Mouse (Mus musculus): ENCODE measurements around the gene Nelfb. TPM values are rescaled to one million over a fixed set of nuclear protein-coding genes. Genes with fewer than 3 reads are reported as not detected.

The Nelfb gene
- polyA plus RNA-seq, 1 experiment from 2014 or later = 74.4 TPM

GRCm38 (mm10) chr2:25195211-25196156 is 15.8 kb downstream of the Nelfb start:
- peak overlapping the region; percentile 62; the same call in 1 of the 2 replicates for H3K27ac ChIP-seq (ENCODE audit: poor library complexity, severe bottlenecking)
- peaks cover 42% of the 10 kb centered on the region for H3K4me1 ChIP-seq (replicated peaks)
- no peaks in the 10 kb centered on the region for H3K9me3 ChIP-seq (replicated peaks)
- 14% methylated on average over 55 of the region's 55 CpGs for WGBS
- no peak for ATAC-seq (ENCODE audit: insufficient number of reproducible peaks, low FRiP score)
- peak overlapping the region; percentile 72 for H3K4me2 ChIP-seq
- peaks cover 17% of the 10 kb centered on the region for H3K27me3 ChIP-seq (replicated peaks)
- peak overlapping the region; percentile 59 for H3K9ac ChIP-seq
- H3K36me3 ChIP-seq = peaks cover 19% of the 10 kb centered on the region
- peak overlapping the region; percentile 40 for H3K4me3 ChIP-seq

DNA sequence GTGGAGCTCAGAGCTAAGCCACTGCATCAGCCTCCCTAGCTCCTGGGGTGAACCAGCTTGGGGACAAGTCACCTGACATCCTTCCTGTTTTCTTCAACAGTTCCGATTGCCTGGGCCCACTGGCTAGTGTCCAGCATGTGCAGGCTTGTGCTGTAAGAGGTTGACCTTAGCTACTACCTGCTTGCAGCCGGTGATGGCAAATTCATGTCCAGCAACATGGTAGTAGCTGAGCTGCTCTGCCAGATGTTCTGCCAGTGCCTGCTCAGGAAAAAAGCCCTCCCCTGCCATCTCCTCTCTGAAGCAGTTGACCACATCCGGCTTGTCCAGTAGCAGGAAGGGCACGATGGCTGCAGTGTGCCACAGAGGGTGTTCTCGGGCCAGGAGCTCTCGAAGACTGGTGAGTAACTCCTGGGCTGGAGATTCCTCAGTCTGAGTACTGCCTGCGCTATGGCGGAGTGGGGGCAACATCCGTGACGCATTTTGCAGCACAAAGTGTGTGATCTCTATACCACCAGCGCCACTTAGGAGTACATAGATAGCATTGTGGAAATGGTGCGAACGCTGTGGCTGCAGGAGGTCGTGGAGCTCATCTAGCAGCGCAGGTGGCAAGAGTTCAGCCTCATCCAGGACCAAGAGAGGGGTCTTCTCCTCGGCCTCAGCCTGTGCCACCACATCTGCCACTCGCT is 16.7 kb downstream of the Nelfb start:
- Histone ChIP-seq H3K4me2 (peak overlapping the region; percentile 72), H3K4me1 (replicated peaks) (peaks cover 42% of the 10 kb centered on the region), H3K36me3 (peaks cover 10% of the 10 kb centered on the region), H3K9ac (peak overlapping the region; percentile 59; the same call in 1 of the 2 replicates), H3K4me3 (peak overlapping the region; percentile 40), H3K27me3 (replicated peaks) (peaks cover 17% of the 10 kb centered on the region), H3K9me3 (replicated peaks) (no peaks in the 10 kb centered on the region), H3K27ac (ENCODE audit: poor library complexity, severe bottlenecking) (no peak overlapping the region)
- no peak for ATAC-seq (ENCODE audit: insufficient number of reproducible peaks, low FRiP score)
- 75% methylated on average over 17 of the region's 17 CpGs for WGBS

- H3K4me3 ChIP-seq = no peak overlapping the region
- peaks cover 42% of the 10 kb centered on the region for H3K4me1 ChIP-seq (replicated peaks)
- no peak for ATAC-seq (ENCODE audit: insufficient number of reproducible peaks, low FRiP score)
- WGBS = 67% methylated on average over 5 of the region's 5 CpGs
- peak overlapping the region; percentile 72; the same call in 1 of the 2 replicates for H3K4me2 ChIP-seq
- H3K36me3 ChIP-seq = peaks cover 6% of the 10 kb centered on the region
- 0 out of 2 replicates have a peak overlapping the region, but pooled peaks have one; percentile 14 for H3K27ac ChIP-seq (ENCODE audit: poor library complexity, severe bottlenecking)
- 0 out of 2 replicates have a peak overlapping the region, but pooled peaks have one; percentile 18 for H3K9ac ChIP-seq
- H3K9me3 ChIP-seq (replicated peaks) = no peaks in the 10 kb centered on the region
- H3K27me3 ChIP-seq (replicated peaks) = peaks cover 17% of the 10 kb centered on the region
These were observed 17.3 kb downstream of the Nelfb start for GRCm38 (mm10) chr2:25194006-25194405.

GRCm38 (mm10) chr2:25193330-25193770 is 17.9 kb downstream of the Nelfb start:
- H3K4me2 ChIP-seq = peak overlapping the region; percentile 51
- H3K36me3 ChIP-seq = peaks cover under 1% of the 10 kb centered on the region; the same call in 1 of the 2 replicates
- 2% methylated on average over 6 of the region's 6 CpGs for WGBS
- peaks cover 17% of the 10 kb centered on the region for H3K27me3 ChIP-seq (replicated peaks)
- no peaks in the 10 kb centered on the region for H3K9me3 ChIP-seq (replicated peaks)
- no peak overlapping the region for H3K9ac ChIP-seq
- no peak overlapping the region for H3K4me3 ChIP-seq
- ATAC-seq (ENCODE audit: insufficient number of reproducible peaks, low FRiP score) = peak; percentile 61; the same call in 1 of the 2 replicates
- no peak overlapping the region for H3K27ac ChIP-seq (ENCODE audit: poor library complexity, severe bottlenecking)
- H3K4me1 ChIP-seq (replicated peaks) = peaks cover 40% of the 10 kb centered on the region

DNA sequence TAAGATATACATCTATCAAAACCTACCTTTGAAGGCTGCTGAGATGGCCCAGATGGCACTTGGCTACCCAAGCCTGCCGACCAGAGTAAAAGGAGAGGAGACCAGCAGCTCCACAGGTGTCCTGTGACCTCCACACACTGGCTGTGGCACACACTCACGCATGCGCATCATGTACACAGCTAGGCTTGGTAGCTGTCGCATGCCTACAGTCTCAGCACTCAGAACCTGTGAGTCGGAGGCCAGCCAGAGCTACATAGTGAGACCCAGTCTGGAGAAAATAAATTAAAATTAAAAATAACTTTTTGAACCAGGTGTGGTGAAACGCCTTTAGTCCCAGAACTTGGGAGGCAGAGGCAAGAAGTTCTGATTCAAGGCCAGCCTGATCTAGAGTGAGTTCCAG is 23.4 kb downstream of the Nelfb start:
- ATAC-seq (ENCODE audit: insufficient number of reproducible peaks, low FRiP score) = no peak
- H3K9me3 ChIP-seq (replicated peaks) = no peaks in the 10 kb centered on the region
- H3K4me2 ChIP-seq = no peak overlapping the region
- peaks cover 16% of the 10 kb centered on the region for H3K27me3 ChIP-seq (replicated peaks)
- WGBS = 78% methylated on average over 6 of the region's 6 CpGs
- H3K36me3 ChIP-seq = no peaks in the 10 kb centered on the region
- peaks cover 8% of the 10 kb centered on the region for H3K4me1 ChIP-seq (replicated peaks)
- no peak overlapping the region for H3K4me3 ChIP-seq
- H3K27ac ChIP-seq (ENCODE audit: poor library complexity, severe bottlenecking) = no peak overlapping the region
- no peak overlapping the region for H3K9ac ChIP-seq

GRCm38 (mm10) chr2:25186575-25186930 is 24.7 kb downstream of the Nelfb start:
- Histone ChIP-seq H3K4me3 (peak overlapping the region; percentile 56), H3K9ac (0 out of 2 replicates have a peak overlapping the region, but pooled peaks have one; percentile 66), H3K4me1 (replicated peaks) (peaks cover 15% of the 10 kb centered on the region), H3K4me2 (peak overlapping the region; percentile 95), H3K27me3 (replicated peaks) (peaks cover 16% of the 10 kb centered on the region), H3K9me3 (replicated peaks) (no peaks in the 10 kb centered on the region), H3K27ac (ENCODE audit: poor library complexity, severe bottlenecking) (no peak overlapping the region), H3K36me3 (no peaks in the 10 kb centered on the region)
- 30% methylated on average over 5 of the region's 5 CpGs for WGBS
- ATAC-seq (ENCODE audit: insufficient number of reproducible peaks, low FRiP score) = no peak

GRCm38 (mm10) chr2:25185625-25186574 is 25.4 kb downstream of the Nelfb start:
- no peaks in the 10 kb centered on the region for H3K9me3 ChIP-seq (replicated peaks)
- WGBS = under 1% methylated on average over 64 of the region's 64 CpGs
- H3K36me3 ChIP-seq = no peaks in the 10 kb centered on the region
- H3K9ac ChIP-seq = peak overlapping the region; percentile 66
- ATAC-seq (ENCODE audit: insufficient number of reproducible peaks, low FRiP score) = peak; percentile 68
- peak overlapping the region; percentile 56 for H3K4me3 ChIP-seq
- H3K27ac ChIP-seq (ENCODE audit: poor library complexity, severe bottlenecking) = peak overlapping the region; percentile 73; the same call in 1 of the 2 replicates
- H3K4me2 ChIP-seq = peak overlapping the region; percentile 95
- H3K27me3 ChIP-seq (replicated peaks) = peaks cover 16% of the 10 kb centered on the region
- peaks cover 15% of the 10 kb centered on the region for H3K4me1 ChIP-seq (replicated peaks)

GRCm38 (mm10) chr2:25184496-25184895 is 26.8 kb downstream of the Nelfb start:
- H3K27me3 ChIP-seq (replicated peaks) = peaks cover 22% of the 10 kb centered on the region
- H3K9ac ChIP-seq = no peak overlapping the region
- H3K9me3 ChIP-seq (replicated peaks) = no peaks in the 10 kb centered on the region
- H3K4me1 ChIP-seq (replicated peaks) = peaks cover 22% of the 10 kb centered on the region
- 93% methylated on average over 7 of the region's 7 CpGs for WGBS
- H3K36me3 ChIP-seq = no peaks in the 10 kb centered on the region
- no peak overlapping the region for H3K4me3 ChIP-seq
- ATAC-seq (ENCODE audit: insufficient number of reproducible peaks, low FRiP score) = no peak
- no peak overlapping the region for H3K4me2 ChIP-seq
- no peak overlapping the region for H3K27ac ChIP-seq (ENCODE audit: poor library complexity, severe bottlenecking)

- Histone ChIP-seq H3K27me3 (replicated peaks) (peaks cover 31% of the 10 kb centered on the region), H3K4me3 (no peak overlapping the region), H3K27ac (ENCODE audit: poor library complexity, severe bottlenecking) (no peak overlapping the region), H3K9ac (no peak overlapping the region), H3K4me2 (peak overlapping the region; percentile 56), H3K4me1 (replicated peaks) (peaks cover 28% of the 10 kb centered on the region), H3K36me3 (no peaks in the 10 kb centered on the region), H3K9me3 (replicated peaks) (no peaks in the 10 kb centered on the region)
- no peak for ATAC-seq (ENCODE audit: insufficient number of reproducible peaks, low FRiP score)
- 72% methylated on average over 2 of the region's 2 CpGs for WGBS
These were observed 28.0 kb downstream of the Nelfb start for GRCm38 (mm10) chr2:25183336-25183735.

- no peak for ATAC-seq (ENCODE audit: insufficient number of reproducible peaks, low FRiP score)
These were observed 28.6 kb downstream of the Nelfb start for GRCm38 (mm10) chr2:25182664-25183063.

More at GRCm38 (mm10) chr2:25182664-25183063, 28.6 kb downstream of the Nelfb start:
- Histone ChIP-seq H3K9me3 (replicated peaks) (no peaks in the 10 kb centered on the region), H3K36me3 (no peaks in the 10 kb centered on the region), H3K4me3 (peak overlapping the region; percentile 72), H3K27ac (ENCODE audit: poor library complexity, severe bottlenecking) (no peak overlapping the region), H3K4me1 (replicated peaks) (peaks cover 35% of the 10 kb centered on the region), H3K27me3 (replicated peaks) (peaks cover 35% of the 10 kb centered on the region), H3K4me2 (peak overlapping the region; percentile 56), H3K9ac (0 out of 2 replicates have a peak overlapping the region, but pooled peaks have one; percentile 8)
- 26% methylated on average over 6 of the region's 6 CpGs for WGBS

All from heart, embryonic 12.5 days (tissue).